Mouse (Mus musculus): Measurements from ENCODE around the gene Kcnq5. TPM values are rescaled to one million over a fixed set of nuclear protein-coding genes. Genes with fewer than 3 reads are reported as not detected.
"Not testable (repeated sequence)": the region's sequence is repeated elsewhere in the genome, so short reads cannot be mapped to it uniquely, and the experiment has no call there.

Kcnq5 gene
- polyA plus RNA-seq, 1 experiment from 2014 or later: 7.2 TPM

DNA sequence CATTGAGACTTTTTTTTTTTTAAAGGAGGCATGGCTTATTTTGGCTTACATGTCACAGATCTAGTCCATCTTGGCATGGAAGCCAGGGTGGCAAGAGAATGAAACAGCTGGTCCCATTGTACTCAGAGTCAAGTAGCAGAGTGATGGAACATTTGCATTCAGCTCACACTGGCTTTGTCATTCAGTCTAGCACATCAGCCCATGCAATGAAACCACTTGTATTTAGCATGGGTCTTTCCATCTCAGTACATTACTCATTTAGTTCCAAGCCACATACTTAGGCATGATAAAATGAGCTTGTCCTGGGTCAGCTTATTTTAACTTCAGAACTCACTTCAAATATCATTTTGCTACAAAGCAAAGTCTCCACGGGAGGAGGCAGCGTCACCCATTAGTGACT lies 156.7 kb downstream of the Kcnq5 start:
- 87% methylated on average over 2 of the region's 2 CpGs for WGBS
- no peak for DNase-seq (ENCODE audit: low spot score)
- no peak overlapping the region for H3K27ac ChIP-seq
- H3K4me3 ChIP-seq: no peak overlapping the region
- no peaks in the 10 kb centered on the region for H3K27me3 ChIP-seq (ENCODE audit: insufficient read depth, poor library complexity, severe bottlenecking)
- no peaks in the 10 kb centered on the region for H3K9me3 ChIP-seq
- peaks cover 9% of the 10 kb centered on the region; the same call in 1 of the 2 replicates for H3K4me1 ChIP-seq
- no peaks in the 10 kb centered on the region for H3K36me3 ChIP-seq

GRCm38 (mm10) chr1:21804477-21804866 lies 157.3 kb downstream of the Kcnq5 start:
- no peaks in the 10 kb centered on the region for H3K27me3 ChIP-seq (ENCODE audit: insufficient read depth, poor library complexity, severe bottlenecking)
- WGBS: 90% methylated on average over 2 of the region's 2 CpGs
- H3K27ac ChIP-seq: no peak overlapping the region
- H3K4me3 ChIP-seq: no peak overlapping the region
- H3K4me1 ChIP-seq: peaks cover 9% of the 10 kb centered on the region; the same call in 1 of the 2 replicates
- H3K9me3 ChIP-seq: no peaks in the 10 kb centered on the region
- no peaks in the 10 kb centered on the region for H3K36me3 ChIP-seq
- DNase-seq (ENCODE audit: low spot score): no peak

DNA sequence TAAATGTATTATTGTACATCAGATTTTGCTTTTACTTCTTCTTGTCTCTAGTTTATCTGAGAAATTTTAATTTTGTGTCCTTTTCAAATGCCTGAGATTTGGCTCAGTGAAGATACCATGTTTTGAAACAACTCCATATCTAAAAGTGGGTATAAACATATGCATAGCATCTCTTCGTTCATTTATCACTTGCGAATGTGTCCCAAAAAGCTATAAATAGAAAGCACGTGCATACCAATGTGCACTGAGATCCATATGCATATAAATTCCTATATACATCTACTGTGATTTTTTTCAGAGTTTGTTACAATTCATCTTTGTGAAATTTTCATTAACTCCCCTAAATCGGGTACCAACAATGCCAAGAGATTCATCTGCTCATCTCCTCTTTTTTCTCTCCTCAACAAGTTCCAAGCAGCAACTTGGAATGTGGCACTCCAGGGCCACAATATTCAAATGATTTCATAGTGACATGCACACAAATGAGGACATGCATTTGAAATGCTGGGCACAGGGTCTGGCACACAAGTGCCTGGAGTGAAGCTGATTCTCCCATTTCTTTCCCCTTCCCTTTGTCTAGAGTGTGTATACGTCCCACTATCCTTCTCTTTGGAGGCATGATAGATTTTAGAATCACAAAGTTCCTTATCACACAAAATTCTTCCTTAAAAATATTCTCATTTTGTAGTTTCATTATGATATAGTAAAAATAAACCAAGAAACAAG lies 157.8 kb downstream of the Kcnq5 start:
- Histone ChIP-seq H3K27ac (no peak overlapping the region), H3K36me3 (no peaks in the 10 kb centered on the region), H3K9me3 (no peaks in the 10 kb centered on the region), H3K4me1 (peaks cover 5% of the 10 kb centered on the region; the same call in 1 of the 2 replicates), H3K4me3 (no peak overlapping the region), H3K27me3 (ENCODE audit: insufficient read depth, poor library complexity, severe bottlenecking) (no peaks in the 10 kb centered on the region)
- no peak for DNase-seq (ENCODE audit: low spot score)
- WGBS: 82% methylated on average over 5 of the region's 5 CpGs

DNA sequence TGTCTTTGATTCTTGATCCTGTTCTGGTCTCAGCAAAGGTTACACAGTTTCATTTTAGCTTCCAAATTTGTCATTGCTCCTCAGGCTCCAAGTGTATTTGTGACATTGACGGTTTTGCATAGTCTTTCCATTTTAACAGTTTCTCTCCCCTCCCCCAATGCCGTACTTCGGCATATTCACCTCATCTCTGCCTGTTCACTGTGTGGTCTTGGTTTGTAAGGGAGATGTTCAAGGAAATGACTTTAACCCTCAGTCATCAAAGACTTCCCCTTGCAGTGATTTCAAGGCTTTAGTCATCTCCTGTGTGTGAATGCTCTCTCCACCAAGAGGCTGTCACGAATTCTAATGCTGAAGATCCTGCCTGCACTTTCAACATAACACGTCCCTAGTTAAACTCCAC lies 181.0 kb downstream of the Kcnq5 start:
- no peak for DNase-seq (ENCODE audit: low spot score)
- no peaks in the 10 kb centered on the region for H3K4me1 ChIP-seq
- 72% methylated on average over 5 of the region's 5 CpGs for WGBS

GRCm38 (mm10) chr1:21777560-21777959 lies 184.2 kb downstream of the Kcnq5 start:
- Histone ChIP-seq H3K4me3 (no peak overlapping the region), H3K27ac (no peak overlapping the region), H3K4me1 (no peaks in the 10 kb centered on the region), H3K27me3 (ENCODE audit: insufficient read depth, poor library complexity, severe bottlenecking) (no peaks in the 10 kb centered on the region), H3K36me3 (no peaks in the 10 kb centered on the region), H3K9me3 (no peaks in the 10 kb centered on the region)
- WGBS: 92% methylated on average over 5 of the region's 5 CpGs
- DNase-seq (ENCODE audit: low spot score): no peak

More for the DNA sequence above, 181.0 kb downstream of the Kcnq5 start:
- no peaks in the 10 kb centered on the region for H3K36me3 ChIP-seq
- H3K9me3 ChIP-seq: no peaks in the 10 kb centered on the region
- H3K27ac ChIP-seq: no peak overlapping the region
- no peak overlapping the region for H3K4me3 ChIP-seq
- H3K27me3 ChIP-seq (ENCODE audit: insufficient read depth, poor library complexity, severe bottlenecking): no peaks in the 10 kb centered on the region

GRCm38 (mm10) chr1:21773931-21774330 lies 187.8 kb downstream of the Kcnq5 start:
- Histone ChIP-seq H3K4me3 (no peak overlapping the region), H3K27ac (no peak overlapping the region), H3K4me1 (no peaks in the 10 kb centered on the region), H3K9me3 (no peaks in the 10 kb centered on the region), H3K36me3 (no peaks in the 10 kb centered on the region), H3K27me3 (ENCODE audit: insufficient read depth, poor library complexity, severe bottlenecking) (no peaks in the 10 kb centered on the region)
- WGBS: 70% methylated on average over 5 of the region's 5 CpGs
- no peak for DNase-seq (ENCODE audit: low spot score)

- Histone ChIP-seq H3K36me3 (no peaks in the 10 kb centered on the region), H3K27me3 (ENCODE audit: insufficient read depth, poor library complexity, severe bottlenecking) (no peaks in the 10 kb centered on the region), H3K4me1 (no peaks in the 10 kb centered on the region), H3K27ac (no peak overlapping the region), H3K9me3 (no peaks in the 10 kb centered on the region), H3K4me3 (no peak overlapping the region)
- no peak for DNase-seq (ENCODE audit: low spot score)
- WGBS: 71% methylated on average over 1 of the region's 1 CpGs
Observed at GRCm38 (mm10) chr1:21770494-21770893, 191.2 kb downstream of the Kcnq5 start.

DNA sequence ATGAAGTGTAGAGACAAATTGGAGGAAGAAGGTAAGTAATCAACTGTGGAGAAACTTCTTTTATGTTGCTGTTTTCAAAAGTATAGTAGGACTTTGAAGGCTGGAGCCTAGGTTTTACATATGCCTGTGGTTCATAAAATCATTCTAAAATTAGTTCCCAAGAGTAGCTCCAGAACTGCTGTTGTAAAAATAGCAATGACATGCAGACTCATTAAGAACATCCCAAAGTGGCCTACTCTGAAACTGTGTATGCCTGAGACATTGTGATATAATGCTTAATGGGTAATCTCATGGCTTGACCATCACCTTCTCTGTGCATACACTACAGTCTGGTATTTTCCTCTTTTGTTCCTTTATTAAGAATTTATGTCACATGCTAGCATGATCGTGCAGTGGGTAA lies 212.4 kb downstream of the Kcnq5 start:
- H3K27me3 ChIP-seq (ENCODE audit: insufficient read depth, poor library complexity, severe bottlenecking): no peaks in the 10 kb centered on the region

DNA sequence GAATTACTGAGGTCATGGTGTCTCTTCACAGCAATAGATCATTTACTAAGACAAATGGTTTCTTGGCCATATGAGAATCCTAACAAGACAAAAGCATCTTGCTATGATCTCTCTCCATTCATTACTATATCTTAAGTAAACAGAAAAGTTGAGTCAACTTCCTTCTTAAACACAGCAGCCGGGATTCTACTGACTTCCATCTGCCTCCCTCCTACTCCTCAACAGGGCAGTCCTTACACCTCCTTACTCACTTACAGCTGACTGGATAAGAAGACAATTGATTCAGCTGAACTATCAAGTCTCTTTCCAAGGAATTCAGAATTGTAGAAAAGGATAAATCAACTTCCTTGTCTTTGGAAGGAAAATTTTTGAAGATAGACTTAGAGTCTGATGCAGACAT lies 232.6 kb downstream of the Kcnq5 start:
- no peaks in the 10 kb centered on the region for H3K27me3 ChIP-seq (ENCODE audit: insufficient read depth, poor library complexity, severe bottlenecking)
- WGBS: 62% methylated on average over 1 of the region's 1 CpGs

More for the DNA sequence above, 212.4 kb downstream of the Kcnq5 start:
- H3K4me3 ChIP-seq: no peak overlapping the region
- DNase-seq (ENCODE audit: low spot score): no peak
- H3K9me3 ChIP-seq: no peaks in the 10 kb centered on the region
- H3K4me1 ChIP-seq: no peaks in the 10 kb centered on the region
- H3K36me3 ChIP-seq: no peaks in the 10 kb centered on the region
- H3K27ac ChIP-seq: peak overlapping the region; percentile 16; the same call in 1 of the 2 replicates
- 91% methylated on average over 1 of the region's 1 CpGs for WGBS

DNA sequence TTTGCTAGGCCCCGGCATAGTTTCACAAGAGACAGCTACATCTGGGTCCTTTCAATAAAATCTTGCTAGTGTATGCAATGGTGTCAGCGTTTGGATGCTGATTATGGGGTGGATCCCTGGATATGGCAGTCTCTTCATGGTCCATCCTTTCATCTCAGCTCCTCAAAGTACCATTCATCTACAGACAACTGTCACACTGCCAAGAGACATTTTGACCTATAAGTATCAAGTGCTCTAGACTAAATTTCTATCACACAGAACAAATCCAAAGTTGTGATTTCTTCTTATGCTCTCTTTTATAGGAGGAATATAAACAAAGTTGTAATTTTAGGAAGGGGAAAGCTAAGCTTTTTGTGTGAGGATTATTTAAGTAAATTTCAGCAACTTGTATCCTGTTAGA lies 238.5 kb downstream of the Kcnq5 start:
- not testable (repeated sequence) for H3K27ac ChIP-seq; H3K27me3 ChIP-seq (ENCODE audit: insufficient read depth, poor library complexity, severe bottlenecking); H3K4me3 ChIP-seq; H3K36me3 ChIP-seq; H3K9me3 ChIP-seq; DNase-seq (ENCODE audit: low spot score); H3K4me1 ChIP-seq
- WGBS: 86% methylated on average over 2 of the region's 2 CpGs

More for the DNA sequence above, 232.6 kb downstream of the Kcnq5 start:
- no peaks in the 10 kb centered on the region for H3K36me3 ChIP-seq
- H3K4me3 ChIP-seq: no peak overlapping the region
- no peaks in the 10 kb centered on the region for H3K9me3 ChIP-seq
- H3K4me1 ChIP-seq: no peaks in the 10 kb centered on the region
- DNase-seq (ENCODE audit: low spot score): no peak
- no peak overlapping the region for H3K27ac ChIP-seq

DNA sequence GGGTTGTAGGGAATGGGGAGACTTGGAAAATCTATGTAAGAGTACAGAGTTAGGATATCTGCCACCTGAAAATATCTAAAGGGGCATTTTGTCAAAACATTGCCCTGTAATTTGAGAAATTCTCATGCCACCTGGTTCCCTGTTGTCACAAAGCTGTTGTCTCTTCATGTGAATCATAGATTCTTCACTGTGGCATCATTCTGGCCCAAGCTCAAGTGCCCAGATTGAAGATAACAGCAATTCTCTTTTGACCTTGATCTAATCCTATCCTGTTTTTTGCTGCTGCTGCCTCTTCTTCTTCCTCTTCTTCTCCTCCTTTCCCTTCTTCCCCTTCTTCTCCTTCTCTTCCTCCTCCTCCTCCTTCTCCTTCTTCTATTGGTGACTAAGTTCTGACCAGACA lies 240.5 kb downstream of the Kcnq5 start:
- Histone ChIP-seq H3K4me1 (no peaks in the 10 kb centered on the region), H3K27ac (no peak overlapping the region), H3K36me3 (no peaks in the 10 kb centered on the region), H3K9me3 (no peaks in the 10 kb centered on the region), H3K4me3 (no peak overlapping the region), H3K27me3 (ENCODE audit: insufficient read depth, poor library complexity, severe bottlenecking) (no peaks in the 10 kb centered on the region)
- no peak for DNase-seq (ENCODE audit: low spot score)

- H3K4me1 ChIP-seq: no peaks in the 10 kb centered on the region
- H3K9me3 ChIP-seq: no peaks in the 10 kb centered on the region
- DNase-seq (ENCODE audit: low spot score): no peak
- 79% methylated on average over 3 of the region's 3 CpGs for whole genome bisulfite sequencing
- no peak overlapping the region for H3K27ac ChIP-seq
- H3K27me3 ChIP-seq (ENCODE audit: insufficient read depth, poor library complexity, severe bottlenecking): no peaks in the 10 kb centered on the region
- no peaks in the 10 kb centered on the region for H3K36me3 ChIP-seq
- H3K4me3 ChIP-seq: no peak overlapping the region
Observed at GRCm38 (mm10) chr1:21714816-21715215, 246.9 kb downstream of the Kcnq5 start.

DNA sequence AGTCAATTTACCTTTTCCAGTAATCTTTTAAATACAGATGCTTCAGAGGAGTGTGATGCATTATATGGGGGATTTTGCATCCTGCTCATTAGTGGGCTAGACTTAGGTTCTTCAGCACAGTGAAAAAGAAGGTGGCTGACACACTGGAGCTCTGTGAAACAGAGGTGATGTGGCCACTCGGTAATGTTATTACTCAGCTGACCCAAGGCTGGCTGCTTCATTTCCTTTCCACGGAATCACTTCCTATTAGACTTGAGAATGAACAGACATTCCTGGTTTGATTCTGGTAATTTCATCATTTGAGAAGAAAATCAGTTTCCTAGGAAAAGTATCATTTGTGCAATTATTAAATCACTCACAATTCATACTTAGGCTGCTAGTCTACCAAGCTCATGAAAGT lies 249.0 kb downstream of the Kcnq5 start:
- Histone ChIP-seq H3K27ac (no peak overlapping the region), H3K4me3 (no peak overlapping the region), H3K9me3 (no peaks in the 10 kb centered on the region), H3K27me3 (ENCODE audit: insufficient read depth, poor library complexity, severe bottlenecking) (no peaks in the 10 kb centered on the region), H3K36me3 (no peaks in the 10 kb centered on the region), H3K4me1 (no peaks in the 10 kb centered on the region)
- no peak for DNase-seq (ENCODE audit: low spot score)
- 69% methylated on average over 2 of the region's 2 CpGs for WGBS

DNA sequence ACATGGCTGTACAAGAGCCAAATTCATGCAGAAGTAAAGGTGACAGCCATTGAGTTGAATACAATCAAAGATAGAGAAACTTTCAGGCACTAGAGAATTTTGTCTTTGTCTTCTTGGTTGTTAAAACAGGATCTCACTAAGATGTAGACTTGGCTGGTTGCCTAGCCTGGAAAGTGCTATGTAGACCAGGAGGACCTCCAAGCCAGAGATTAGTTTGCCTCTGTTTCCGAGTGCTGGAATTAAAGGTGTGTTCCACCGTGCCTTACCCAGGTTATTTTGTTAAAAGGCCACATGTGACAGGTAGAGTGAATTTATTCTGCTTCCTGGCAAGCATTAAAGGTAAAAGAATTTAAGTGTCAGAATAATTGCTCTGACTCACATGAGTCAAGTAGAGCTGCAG lies 271.3 kb downstream of the Kcnq5 start:
- no peaks in the 10 kb centered on the region for H3K36me3 ChIP-seq
- no peaks in the 10 kb centered on the region for H3K4me1 ChIP-seq
- no peak overlapping the region for H3K27ac ChIP-seq
- no peak for DNase-seq (ENCODE audit: low spot score)
- H3K4me3 ChIP-seq: no peak overlapping the region
- no peaks in the 10 kb centered on the region for H3K27me3 ChIP-seq (ENCODE audit: insufficient read depth, poor library complexity, severe bottlenecking)
- H3K9me3 ChIP-seq: no peaks in the 10 kb centered on the region
- WGBS: 65% methylated on average over 2 of the region's 2 CpGs
